Mouse (Mus musculus) urinary bladder, adult 18-20 months (tissue): ENCODE data around the gene Psmd2.
A peak's percentile ranks its signal among the peaks of the same experiment; 100 is the strongest.

Experiments used
- DNase-seq, 2 experiments: peaks; one replicate each; pipeline ENCODE4 v3.0.0; 2022; ENCODE audit warnings: low spot score in 2 of 2, mixed read lengths in 2 of 2

The Psmd2 gene

GRCm38 (mm10) chr16:20651076-20651946 is at the start of gene Psmd2:
Gene Psmd2 (plus strand): TSS chr16:20651652.
- DNase-seq: peak; percentile 94 to 99

GRCm38 (mm10) chr16:20604705-20605104 is 46.7 kb upstream of the Psmd2 start:
- no peak for DNase-seq

GRCm38 (mm10) chr16:20610501-20611356 is 40.7 kb upstream of the Psmd2 start:
- peak; percentile 54 to 73 for DNase-seq

GRCm38 (mm10) chr16:20611357-20612227 is 39.9 kb upstream of the Psmd2 start, which contains the start of the genes Eef1akmt4, Gm49333 and Alg3:
Gene Eef1akmt4 (plus strand): TSS chr16:20611593.
Gene Gm49333 (plus strand): TSS chr16:20611610.
Gene Alg3 (minus strand): TSS chr16:20611735.
- DNase-seq: peak; percentile 76 to 79

GRCm38 (mm10) chr16:20619541-20620398 is 31.7 kb upstream of the Psmd2 start:
- DNase-seq: peak in 1 of 2 experiments; percentile 25

- DNase-seq: no peak
Measured at GRCm38 (mm10) chr16:20620399-20620735, 31.1 kb upstream of the Psmd2 start.

GRCm38 (mm10) chr16:20620751-20621190 is 30.7 kb upstream of the Psmd2 start:
- DNase-seq: no peak

- DNase-seq: peak; percentile 49 to 60
Measured at GRCm38 (mm10) chr16:20621191-20621990, 30.1 kb upstream of the Psmd2 start, which contains the start of gene Camk2n2. Gene Camk2n2 (minus strand): TSS chr16:20621287.

GRCm38 (mm10) chr16:20621991-20622685 is 29.3 kb upstream of the Psmd2 start:
- DNase-seq: peak; percentile 28 to 49

GRCm38 (mm10) chr16:20623211-20623610 is 28.2 kb upstream of the Psmd2 start:
- no peak for DNase-seq

- no peak for DNase-seq
Measured at GRCm38 (mm10) chr16:20628871-20629391, 22.5 kb upstream of the Psmd2 start.

- peak in 1 of 2 experiments; percentile 10 for DNase-seq
Measured at GRCm38 (mm10) chr16:20629731-20630634, 21.5 kb upstream of the Psmd2 start, which contains the start of gene Ece2. Gene Ece2 (plus strand): TSS chr16:20629828.

- DNase-seq: no peak
Measured at GRCm38 (mm10) chr16:20637410-20637809, 14.0 kb upstream of the Psmd2 start.

GRCm38 (mm10) chr16:20638367-20638766 is 13.1 kb upstream of the Psmd2 start:
- no peak for DNase-seq

GRCm38 (mm10) chr16:20642161-20642560 is 9.3 kb upstream of the Psmd2 start:
- DNase-seq: peak; percentile 41 to 56

- DNase-seq: no peak
Measured at GRCm38 (mm10) chr16:20643911-20644310, 7.5 kb upstream of the Psmd2 start.

GRCm38 (mm10) chr16:20651947-20652310 is 477 bp downstream of the Psmd2 start:
- no peak for DNase-seq
